21 mouse cellular contexts compared by ENCODE assay signal in the genomic region with DNA sequence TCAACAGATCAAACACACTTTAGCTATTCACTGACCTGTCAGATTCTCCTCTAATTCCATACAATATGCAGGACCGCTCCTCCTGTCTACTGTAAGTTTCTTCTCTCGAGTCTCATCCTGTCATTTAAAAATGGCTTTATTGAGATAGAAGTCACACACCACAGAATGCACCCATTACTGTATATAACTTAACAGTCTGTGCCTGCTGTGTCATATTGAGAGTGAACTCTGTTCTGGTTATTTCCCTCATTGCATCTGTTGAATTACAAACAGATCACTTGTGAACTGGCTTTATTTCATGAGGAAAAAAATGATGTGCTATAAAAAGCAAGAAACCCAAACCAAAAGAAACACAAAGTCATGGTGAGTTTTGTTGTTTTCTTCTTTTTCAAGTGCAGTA.
DNase-seq lines count a peak whose midpoint lies in the region; TF ChIP-seq lines count a peak whose summit lies in the region.
"Had no signal": no experiment of that assay in that cellular context is flagged by ENCODE, and none has a peak within 500 bp of the region (broad histone marks: within the 10 kb centered on the region; RNA-seq: fewer than 3 reads in every experiment).

No protein-coding gene starts in this region.

- H3K79me2 ChIP-seq in CH12.LX (replicated peaks; ENCODE audit: control insufficient read depth, extremely low read depth, insufficient read depth, poor library complexity, severe bottlenecking), result no peaks in the 10 kb centered on the region

- TF ChIP-seq RAD21 in CH12.LX (IDR thresholded peaks at IDR 0.05; ENCODE audit: low read depth, low read length), result no peak

- TF ChIP-seq CTCF in layer of hippocampus, adult 2 months (conservative IDR thresholded peaks at IDR 0.05), result no peak
- no peak for TF ChIP-seq CTCF in CH12.LX (conservative IDR thresholded peaks at IDR 0.05 in 1 of 2, IDR thresholded peaks at IDR 0.05 in 1 of 2; ENCODE audit: low read depth in 2 of 2, low read length in 2 of 2)

- no peaks in the 10 kb centered on the region for H3K36me3 ChIP-seq in CH12.LX (replicated peaks in 1 of 2; ENCODE audit: control insufficient read depth in 1 of 2, insufficient read depth in 1 of 2, low read length in 1 of 2)
- H3K36me3 ChIP-seq: embryonic facial prominence, embryonic 13.5 days; embryonic facial prominence, embryonic 15.5 days; forebrain, embryonic 10.5 days; forebrain, embryonic 12.5 days had no signal

- no peaks in the 10 kb centered on the region for H3K27me3 ChIP-seq in CH12.LX (replicated peaks)
- H3K27me3 ChIP-seq: embryonic facial prominence, embryonic 13.5 days; embryonic facial prominence, embryonic 15.5 days; forebrain, embryonic 12.5 days had no signal

- dilution Hi-C loops in CH12.LX (cut with MboI; ENCODE audit: extremely low pct_ligation_motif_present, extremely low pct_unique_long_range_greater_than_20kb, low sequenced_read_pairs), result no loop called here

- H3K9me3 ChIP-seq in CH12.LX (replicated peaks; ENCODE audit: low read length), result no peaks in the 10 kb centered on the region
- H3K9me3 ChIP-seq: embryonic facial prominence, embryonic 13.5 days; embryonic facial prominence, embryonic 15.5 days; forebrain, embryonic 10.5 days; forebrain, embryonic 12.5 days had no signal

- peaks cover 0 to 21% of the 10 kb centered on the region in 2 experiments; a peak in 2 of 4 replicates for H3K4me1 ChIP-seq in CH12.LX (ENCODE audit: control insufficient read depth in 1 of 2, insufficient read depth in 2 of 2)
- H3K4me1 ChIP-seq: forebrain, embryonic 10.5 days had no signal

- TF ChIP-seq POLR2A in CH12.LX (IDR thresholded peaks at IDR 0.05; ENCODE audit: low read depth, low read length), result no peak

- TF ChIP-seq EP300 in CH12.LX (IDR thresholded peaks at IDR 0.05; ENCODE audit: low read length), result no peak

- H3K4me2 ChIP-seq in CH12.LX (ENCODE audit: insufficient read depth, low read depth, poor library complexity, severe bottlenecking), result no peak overlapping the region
- H3K4me2 ChIP-seq: embryonic facial prominence, embryonic 13.5 days; embryonic facial prominence, embryonic 15.5 days; forebrain, embryonic 12.5 days had no signal

- H3K4me3 ChIP-seq in layer of hippocampus, adult 2 months, result no peak overlapping the region
- H3K4me3 ChIP-seq in CH12.LX (replicated peaks in 1 of 3; ENCODE audit: low read depth in 2 of 3, low read length in 2 of 3, poor library complexity in 1 of 3), result no peak overlapping the region
- H3K4me3 ChIP-seq: embryonic facial prominence, embryonic 13.5 days; embryonic facial prominence, embryonic 15.5 days; erythroblast, embryonic 14.5 days; forebrain, embryonic 10.5 days; forebrain, embryonic 12.5 days had no signal

- no peak overlapping the region for H3K9ac ChIP-seq in CH12.LX (ENCODE audit: insufficient read depth, low read depth)
- H3K9ac ChIP-seq: embryonic facial prominence, embryonic 13.5 days; embryonic facial prominence, embryonic 15.5 days; forebrain, embryonic 12.5 days had no signal

- no peak for DNase-seq in layer of hippocampus, adult 2 months (ENCODE audit: low spot score in 2 of 2)
- no peak for DNase-seq in layer of hippocampus, postnatal 36 days
- DNase-seq in CH12.LX (ENCODE audit: extremely low read depth), result no peak
- peak; percentile 35 for DNase-seq in induced T-regulatory cell, adult 2 months (ENCODE audit: low read depth)
- DNase-seq in liver, result no peak
- no peak for DNase-seq in cerebellum, adult 11 months
- no peak for DNase-seq in heart, adult 8-10 months (ENCODE audit: low spot score)
- DNase-seq: adrenal gland, adult 8-10 months; adrenal gland, postnatal 14 days; adrenal gland, postnatal 36 days; cerebellum, adult 18-20 months; cerebellum, adult 8-10 months; cerebellum, adult 9-11 months; cerebellum, postnatal 14 days; cerebellum, postnatal 36 days; embryo, embryonic 11 days had no signal

- in situ Hi-C loops in CH12.LX (cut with MboI; ENCODE audit: low pct_ligation_motif_present, low pct_unique_long_range_greater_than_20kb, low sequenced_read_pairs), result no loop called here

- H3K27ac ChIP-seq in layer of hippocampus, adult 2 months, result peak overlapping the region; percentile 2; the same call in 1 of the 2 replicates
- no peak overlapping the region for H3K27ac ChIP-seq in CH12.LX (ENCODE audit: insufficient read depth, low read depth)
- H3K27ac ChIP-seq: embryonic facial prominence, embryonic 13.5 days; embryonic facial prominence, embryonic 15.5 days; forebrain, embryonic 10.5 days; forebrain, embryonic 12.5 days had no signal

TF ChIP-seq in CH12.LX, 34 proteins besides CTCF, POLR2A, EP300 and RAD21:
- TF ChIP-seq MAFK (IDR thresholded peaks at IDR 0.05; ENCODE audit: insufficient replicate concordance, low read length), result no peak
- peak; percentile 23; the same call in 1 of the 2 replicates for TF ChIP-seq IRF4 (IDR thresholded peaks at IDR 0.05; ENCODE audit: low read depth, low read length)
- TF ChIP-seq ZC3H11A (IDR thresholded peaks at IDR 0.05; ENCODE audit: low read depth, low read length), result no peak
- TF ChIP-seq CHD2 (IDR thresholded peaks at IDR 0.05; ENCODE audit: low read length), result no peak
